Mouse (Mus musculus) liver, adult 2 months (tissue): ENCODE results near the gene Mael.

Source experiments
- CTCF ChIP-seq: fragments of 200-500 bp; IDR thresholded peaks from 2 replicates; pipeline ENCODE4 v1.5.1; 2011; ENCODE audit warnings: low read depth, low read length, control low read depth
- POLR2A ChIP-seq: fragments of 200-500 bp; IDR thresholded peaks from 2 replicates; pipeline ENCODE4 v1.6.1; 2011; ENCODE audit warnings: low read length, control low read depth; ENCODE audit not compliant: insufficient read depth; ENCODE audit errors: extremely low read depth

DNA sequence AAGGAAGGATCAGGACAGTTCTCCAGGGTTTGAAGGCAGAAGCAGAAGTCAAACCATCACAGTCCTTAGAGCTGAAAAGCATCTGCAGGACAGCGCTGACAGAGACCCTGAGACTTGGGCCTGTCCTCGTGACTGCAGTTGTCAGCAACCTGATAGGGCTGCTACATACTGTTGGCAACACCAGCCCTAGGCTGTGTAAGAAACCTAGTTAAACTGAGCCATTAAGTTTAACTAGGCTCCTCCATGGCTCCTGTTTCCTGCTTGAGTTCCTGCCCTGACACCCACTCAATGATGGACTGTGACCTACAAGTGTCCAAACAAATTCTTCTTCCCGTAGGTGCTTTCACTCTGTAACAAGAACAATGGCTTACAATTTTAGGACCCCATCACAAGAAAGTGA, 33.4 kb downstream of the Mael start:
- TF ChIP-seq CTCF: no peak
- TF ChIP-seq POLR2A: no peak
